Mouse (Mus musculus) midbrain, embryonic 11.5 days (tissue): ENCODE results near the gene Atad1. TPM values are rescaled to one million over a fixed set of nuclear protein-coding genes. Genes with fewer than 3 reads are reported as not detected.
"Not testable (repeated sequence)": the region's sequence is repeated elsewhere in the genome, so short reads cannot be mapped to it uniquely, and the experiment has no call there.

Experiments
- ATAC-seq: fragments of 200-750 bp; cut with Nextera tagmentation; 2 replicates; pipeline ENCODE4 v1.8.0; 2017; ENCODE audit warnings: moderate TSS enrichment, moderate library complexity; ENCODE audit not compliant: low FRiP score
- DNase-seq: peaks from one replicate; pipeline ENCODE4 v3.0.0; 2015; ENCODE audit warnings: low spot score; ENCODE audit errors: missing footprints
- H3K27ac ChIP-seq: fragments of 300-500 bp; sonication (generic); 2 replicates; pipeline ENCODE4 v1.5.1; 2014; ENCODE audit warnings: low read depth, low read length
- H3K27me3 ChIP-seq: fragments of 300-500 bp; sonication (generic); 2 replicates; pipeline ENCODE4 v1.6.1; 2014; ENCODE audit warnings: mild to moderate bottlenecking, low read length, moderate library complexity, mixed read lengths; ENCODE audit not compliant: control insufficient read depth, insufficient read depth
- H3K36me3 ChIP-seq: fragments of 300-500 bp; sonication (generic); 2 replicates; pipeline ENCODE4 v1.6.1; 2014; ENCODE audit warnings: mild to moderate bottlenecking, low read length, moderate library complexity, mixed read lengths; ENCODE audit not compliant: control insufficient read depth, insufficient read depth
- H3K4me1 ChIP-seq: fragments of 300-500 bp; sonication (generic); 2 replicates; pipeline ENCODE4 v1.6.1; 2014; ENCODE audit warnings: low read length; ENCODE audit not compliant: control insufficient read depth, insufficient read depth
- H3K4me2 ChIP-seq: fragments of 300-500 bp; sonication (generic); 2 replicates; pipeline ENCODE4 v1.6.1; 2014; ENCODE audit warnings: mild to moderate bottlenecking, moderate library complexity
- H3K4me3 ChIP-seq: fragments of 300-500 bp; sonication (generic); 2 replicates; pipeline ENCODE4 v1.5.1; 2014; ENCODE audit warnings: low read depth, low read length
- H3K9ac ChIP-seq: fragments of 300-500 bp; sonication (generic); 2 replicates; pipeline ENCODE4 v1.6.1; 2014; ENCODE audit warnings: low read length
- H3K9me3 ChIP-seq: fragments of 300-500 bp; sonication (generic); 2 replicates; pipeline ENCODE4 v1.6.1; 2016; ENCODE audit warnings: low read length; ENCODE audit not compliant: control insufficient read depth
- WGBS: fragments of 180-500 bp; shearing (Covaris S2); extraction: QIAGEN DNeasy Blood & Tissue Kit; methylation state at CpG from one replicate; pipeline ENCODE4 v1.1.7; 2014; 5-methylcytosine and 5-hydroxymethylcytosine counted together
- polyA plus RNA-seq: library from polyadenylated mRNA; unstranded; fragments of >200 nt; fragmentation: Nextera tagmentation; extraction: Ambion mirVana; gene quantifications from 2 replicates; pipeline ENCODE4 v1.2.1, GENCODE M21; 2014

Gene Atad1
- polyA plus RNA-seq, 1 experiment from 2014 or later = 110 TPM

- no peak for DNase-seq
- no peak overlapping the region for H3K4me3 ChIP-seq
- no peak overlapping the region for H3K9ac ChIP-seq
- H3K36me3 ChIP-seq = 0 out of 2 replicates have a peak, but pooled peaks cover 3% of the 10 kb centered on the region
- 97% methylated on average over 2 of the region's 2 CpGs for WGBS
- no peaks in the 10 kb centered on the region for H3K27me3 ChIP-seq
- no peaks in the 10 kb centered on the region for H3K4me1 ChIP-seq
- H3K9me3 ChIP-seq = no peaks in the 10 kb centered on the region
- H3K27ac ChIP-seq = no peak overlapping the region
- no peak overlapping the region for H3K4me2 ChIP-seq
- ATAC-seq = no peak
Observed at GRCm38 (mm10) chr19:32680894-32681293, 58.7 kb downstream of the Atad1 start.

GRCm38 (mm10) chr19:32675766-32676165 lies 63.8 kb downstream of the Atad1 start:
- WGBS = 88% methylated on average over 3 of the region's 3 CpGs
- Histone ChIP-seq H3K27ac (no peak overlapping the region), H3K9me3 (no peaks in the 10 kb centered on the region), H3K4me1 (no peaks in the 10 kb centered on the region), H3K4me2 (no peak overlapping the region), H3K9ac (no peak overlapping the region), H3K4me3 (no peak overlapping the region), H3K36me3 (peaks cover 5% of the 10 kb centered on the region; the same call in 1 of the 2 replicates), H3K27me3 (no peaks in the 10 kb centered on the region)
- ATAC-seq (no peak), DNase-seq (no peak)

GRCm38 (mm10) chr19:32667830-32668229 lies 71.8 kb downstream of the Atad1 start:
- H3K36me3 ChIP-seq, H3K9me3 ChIP-seq, H3K27me3 ChIP-seq, H3K4me3 ChIP-seq, H3K27ac ChIP-seq, H3K9ac ChIP-seq, DNase-seq, H3K4me1 ChIP-seq, H3K4me2 ChIP-seq, ATAC-seq: not testable (repeated sequence)
- WGBS = 91% methylated on average over 1 of the region's 1 CpGs

- H3K4me2 ChIP-seq = no peak overlapping the region
- H3K4me3 ChIP-seq = no peak overlapping the region
- H3K36me3 ChIP-seq = no peaks in the 10 kb centered on the region
- no peaks in the 10 kb centered on the region for H3K27me3 ChIP-seq
- no peaks in the 10 kb centered on the region for H3K4me1 ChIP-seq
- H3K9ac ChIP-seq = no peak overlapping the region
- ATAC-seq (no peak), DNase-seq (no peak)
- WGBS = 89% methylated on average over 8 of the region's 8 CpGs
- H3K27ac ChIP-seq = no peak overlapping the region
- no peaks in the 10 kb centered on the region for H3K9me3 ChIP-seq
Observed at GRCm38 (mm10) chr19:32665243-32665642, 74.3 kb downstream of the Atad1 start.

- no peak for ATAC-seq
- H3K27ac ChIP-seq = no peak overlapping the region
Observed at GRCm38 (mm10) chr19:32662936-32663335, 76.7 kb downstream of the Atad1 start.

GRCm38 (mm10) chr19:32659346-32659745 lies 80.2 kb downstream of the Atad1 start:
- Histone ChIP-seq H3K27ac (no peak overlapping the region), H3K4me1 (no peaks in the 10 kb centered on the region), H3K4me2 (no peak overlapping the region), H3K9me3 (no peaks in the 10 kb centered on the region), H3K9ac (no peak overlapping the region), H3K36me3 (no peaks in the 10 kb centered on the region), H3K4me3 (no peak overlapping the region), H3K27me3 (no peaks in the 10 kb centered on the region)
- 84% methylated on average over 5 of the region's 5 CpGs for WGBS
- no peak for ATAC-seq
- DNase-seq = no peak

More at GRCm38 (mm10) chr19:32662936-32663335, 76.7 kb downstream of the Atad1 start:
- Histone ChIP-seq H3K4me3 (no peak overlapping the region), H3K4me2 (no peak overlapping the region), H3K9me3 (no peaks in the 10 kb centered on the region), H3K27me3 (no peaks in the 10 kb centered on the region), H3K36me3 (no peaks in the 10 kb centered on the region), H3K4me1 (no peaks in the 10 kb centered on the region), H3K9ac (no peak overlapping the region)
- no peak for DNase-seq
- WGBS = 87% methylated on average over 6 of the region's 6 CpGs

GRCm38 (mm10) chr19:32653630-32654362 lies 85.8 kb downstream of the Atad1 start:
- no peaks in the 10 kb centered on the region for H3K4me1 ChIP-seq
- no peaks in the 10 kb centered on the region for H3K9me3 ChIP-seq
- H3K27ac ChIP-seq = no peak overlapping the region
- no peak overlapping the region for H3K4me2 ChIP-seq
- no peak overlapping the region for H3K4me3 ChIP-seq
- no peak for DNase-seq
- no peak for ATAC-seq
- no peaks in the 10 kb centered on the region for H3K27me3 ChIP-seq
- no peaks in the 10 kb centered on the region for H3K36me3 ChIP-seq
- no peak overlapping the region for H3K9ac ChIP-seq
- WGBS = 93% methylated on average over 7 of the region's 7 CpGs

GRCm38 (mm10) chr19:32653122-32653521 lies 86.5 kb downstream of the Atad1 start:
- no peak overlapping the region for H3K9ac ChIP-seq
- 91% methylated on average over 5 of the region's 5 CpGs for WGBS
- H3K27me3 ChIP-seq = no peaks in the 10 kb centered on the region
- no peaks in the 10 kb centered on the region for H3K36me3 ChIP-seq
- no peak overlapping the region for H3K4me2 ChIP-seq
- no peak overlapping the region for H3K4me3 ChIP-seq
- H3K9me3 ChIP-seq = no peaks in the 10 kb centered on the region
- no peak for DNase-seq
- H3K27ac ChIP-seq = no peak overlapping the region
- H3K4me1 ChIP-seq = peaks cover 5% of the 10 kb centered on the region
- no peak for ATAC-seq

- Histone ChIP-seq H3K27me3 (no peaks in the 10 kb centered on the region), H3K9me3 (no peaks in the 10 kb centered on the region; the same call in 1 of the 2 replicates), H3K27ac (no peak overlapping the region), H3K9ac (no peak overlapping the region), H3K36me3 (no peaks in the 10 kb centered on the region), H3K4me3 (no peak overlapping the region), H3K4me1 (peaks cover 8% of the 10 kb centered on the region), H3K4me2 (no peak overlapping the region)
- no peak for DNase-seq
- no peak for ATAC-seq
- WGBS = 93% methylated on average over 5 of the region's 5 CpGs
Observed at GRCm38 (mm10) chr19:32651046-32651445, 88.5 kb downstream of the Atad1 start.
